Mouse (Mus musculus): ENCODE data around the gene Vps33b. TPM values are rescaled to one million over a fixed set of nuclear protein-coding genes. Genes with fewer than 3 reads are reported as not detected.

Gene Vps33b
- polyA plus RNA-seq (2014; fragmentation: Nextera tagmentation; extraction: Ambion mirVana) = 13.0 and 18.9 TPM in 2 replicates

GRCm38 (mm10) chr7:80268897-80269750 lies at the start of gene Vps33b:
Vps33b (plus strand) TSS chr7:80269649.
- Histone ChIP-seq H3K27me3 (ENCODE audit: control insufficient read depth, insufficient read depth, low read length) (no peaks in the 10 kb centered on the region), H3K4me1 (ENCODE audit: control insufficient read depth, insufficient read depth, low read length) (peaks cover 9% of the 10 kb centered on the region), H3K4me3 (ENCODE audit: low read depth, low read length) (peak within 1 kb of the TSS; percentile 75), H3K9ac (ENCODE audit: low read length) (peak within 1 kb of the TSS; percentile 81), H3K9me3 (ENCODE audit: control insufficient read depth, low read length) (no peaks in the 10 kb centered on the region; the same call in 1 of the 2 replicates), H3K36me3 (ENCODE audit: control insufficient read depth, insufficient read depth, low read length) (peaks cover 10% of the 10 kb centered on the region), H3K4me2 (ENCODE audit: low read depth, severe bottlenecking) (peak within 1 kb of the TSS; percentile 94), H3K27ac (replicated peaks; ENCODE audit: low read depth, low read length) (no peak within 1 kb of the TSS)
- DNase-seq (ENCODE audit: low spot score) (peak; percentile 95), ATAC-seq (ENCODE audit: insufficient number of reproducible peaks, low FRiP score, low TSS enrichment, low read depth) (peak; percentile 62; the same call in 1 of the 2 replicates)
- 6% methylated on average over 21 of the region's 21 CpGs for whole genome bisulfite sequencing

- Histone ChIP-seq H3K27me3 (ENCODE audit: control insufficient read depth, insufficient read depth, low read length) (no peaks in the 10 kb centered on the region), H3K4me2 (ENCODE audit: low read depth, severe bottlenecking) (no peak overlapping the region), H3K9ac (ENCODE audit: low read length) (no peak overlapping the region), H3K4me3 (ENCODE audit: low read depth, low read length) (no peak overlapping the region), H3K9me3 (ENCODE audit: control insufficient read depth, low read length) (no peaks in the 10 kb centered on the region), H3K36me3 (ENCODE audit: control insufficient read depth, insufficient read depth, low read length) (peaks cover 21% of the 10 kb centered on the region), H3K4me1 (ENCODE audit: control insufficient read depth, insufficient read depth, low read length) (no peaks in the 10 kb centered on the region), H3K27ac (replicated peaks; ENCODE audit: low read depth, low read length) (no peak overlapping the region)
- no peak for ATAC-seq (ENCODE audit: insufficient number of reproducible peaks, low FRiP score, low TSS enrichment, low read depth)
- DNase-seq (ENCODE audit: low spot score) = no peak
- WGBS = 90% methylated on average over 9 of the region's 9 CpGs
Observed at GRCm38 (mm10) chr7:80220237-80220797, 49.1 kb upstream of the Vps33b start.

- no peak for DNase-seq (ENCODE audit: low spot score)
- H3K36me3 ChIP-seq (ENCODE audit: control insufficient read depth, insufficient read depth, low read length) = peaks cover 22% of the 10 kb centered on the region
- no peak for ATAC-seq (ENCODE audit: insufficient number of reproducible peaks, low FRiP score, low TSS enrichment, low read depth)
Observed at GRCm38 (mm10) chr7:80221179-80221750, 48.2 kb upstream of the Vps33b start.

GRCm38 (mm10) chr7:80227065-80227464 lies 42.4 kb upstream of the Vps33b start:
- Histone ChIP-seq H3K36me3 (ENCODE audit: control insufficient read depth, insufficient read depth, low read length) (peaks cover 10% of the 10 kb centered on the region), H3K4me1 (ENCODE audit: control insufficient read depth, insufficient read depth, low read length) (0 out of 2 replicates have a peak, but pooled peaks cover 2% of the 10 kb centered on the region), H3K27me3 (ENCODE audit: control insufficient read depth, insufficient read depth, low read length) (no peaks in the 10 kb centered on the region), H3K4me2 (ENCODE audit: low read depth, severe bottlenecking) (no peak overlapping the region), H3K9me3 (ENCODE audit: control insufficient read depth, low read length) (no peaks in the 10 kb centered on the region), H3K27ac (replicated peaks; ENCODE audit: low read depth, low read length) (no peak overlapping the region), H3K4me3 (ENCODE audit: low read depth, low read length) (no peak overlapping the region), H3K9ac (ENCODE audit: low read length) (no peak overlapping the region)
- no peak for ATAC-seq (ENCODE audit: insufficient number of reproducible peaks, low FRiP score, low TSS enrichment, low read depth)
- no peak for DNase-seq (ENCODE audit: low spot score)
- WGBS = 93% methylated on average over 4 of the region's 4 CpGs

More at GRCm38 (mm10) chr7:80221179-80221750, 48.2 kb upstream of the Vps33b start:
- H3K27me3 ChIP-seq (ENCODE audit: control insufficient read depth, insufficient read depth, low read length) = no peaks in the 10 kb centered on the region
- 90% methylated on average over 4 of the region's 4 CpGs for WGBS
- no peak overlapping the region for H3K27ac ChIP-seq (replicated peaks; ENCODE audit: low read depth, low read length)
- no peaks in the 10 kb centered on the region for H3K9me3 ChIP-seq (ENCODE audit: control insufficient read depth, low read length)
- H3K4me2 ChIP-seq (ENCODE audit: low read depth, severe bottlenecking) = no peak overlapping the region
- no peak overlapping the region for H3K4me3 ChIP-seq (ENCODE audit: low read depth, low read length)
- no peaks in the 10 kb centered on the region for H3K4me1 ChIP-seq (ENCODE audit: control insufficient read depth, insufficient read depth, low read length)
- H3K9ac ChIP-seq (ENCODE audit: low read length) = no peak overlapping the region

GRCm38 (mm10) chr7:80230196-80230595 lies 39.3 kb upstream of the Vps33b start:
- ATAC-seq (ENCODE audit: insufficient number of reproducible peaks, low FRiP score, low TSS enrichment, low read depth) (no peak), DNase-seq (ENCODE audit: low spot score) (no peak)
- Histone ChIP-seq H3K27ac (replicated peaks; ENCODE audit: low read depth, low read length) (no peak overlapping the region), H3K4me1 (ENCODE audit: control insufficient read depth, insufficient read depth, low read length) (0 out of 2 replicates have a peak, but pooled peaks cover 8% of the 10 kb centered on the region), H3K4me2 (ENCODE audit: low read depth, severe bottlenecking) (no peak overlapping the region), H3K36me3 (ENCODE audit: control insufficient read depth, insufficient read depth, low read length) (peaks cover 2% of the 10 kb centered on the region; the same call in 1 of the 2 replicates), H3K27me3 (ENCODE audit: control insufficient read depth, insufficient read depth, low read length) (no peaks in the 10 kb centered on the region), H3K9me3 (ENCODE audit: control insufficient read depth, low read length) (no peaks in the 10 kb centered on the region), H3K9ac (ENCODE audit: low read length) (no peak overlapping the region), H3K4me3 (ENCODE audit: low read depth, low read length) (no peak overlapping the region)
- 64% methylated on average over 6 of the region's 6 CpGs for WGBS

- H3K9ac ChIP-seq (ENCODE audit: low read length) = peak overlapping the region; percentile 51; the same call in 1 of the 2 replicates
- H3K4me1 ChIP-seq (ENCODE audit: control insufficient read depth, insufficient read depth, low read length) = 0 out of 2 replicates have a peak, but pooled peaks cover 8% of the 10 kb centered on the region
- H3K27ac ChIP-seq (replicated peaks; ENCODE audit: low read depth, low read length) = no peak overlapping the region
- no peak for DNase-seq (ENCODE audit: low spot score)
- H3K27me3 ChIP-seq (ENCODE audit: control insufficient read depth, insufficient read depth, low read length) = no peaks in the 10 kb centered on the region
- ATAC-seq (ENCODE audit: insufficient number of reproducible peaks, low FRiP score, low TSS enrichment, low read depth) = peak; percentile 44
- H3K4me2 ChIP-seq (ENCODE audit: low read depth, severe bottlenecking) = peak overlapping the region; percentile 75
- under 1% methylated on average over 29 of the region's 29 CpGs for whole genome bisulfite sequencing
- H3K9me3 ChIP-seq (ENCODE audit: control insufficient read depth, low read length) = no peaks in the 10 kb centered on the region
- H3K36me3 ChIP-seq (ENCODE audit: control insufficient read depth, insufficient read depth, low read length) = no peaks in the 10 kb centered on the region; the same call in 1 of the 2 replicates
- peak overlapping the region; percentile 59 for H3K4me3 ChIP-seq (ENCODE audit: low read depth, low read length)
Observed at GRCm38 (mm10) chr7:80231971-80232488, 37.4 kb upstream of the Vps33b start.

GRCm38 (mm10) chr7:80232489-80233029 lies 36.9 kb upstream of the Vps33b start, which contains the start of the genes Cib1 and Gdpgp1:
Cib1 (minus strand) TSS chr7:80232813.
Gdpgp1 (plus strand) TSS chr7:80232865.
- H3K27ac ChIP-seq (replicated peaks; ENCODE audit: low read depth, low read length) = no peak within 1 kb of the TSS

More at GRCm38 (mm10) chr7:80232489-80233029, 36.9 kb upstream of the Vps33b start, which contains the start of the genes Cib1 and Gdpgp1:
- H3K4me2 ChIP-seq (ENCODE audit: low read depth, severe bottlenecking) = peak within 1 kb of the TSS; percentile 75
- peak within 1 kb of the TSS; percentile 59 for H3K4me3 ChIP-seq (ENCODE audit: low read depth, low read length)
- H3K36me3 ChIP-seq (ENCODE audit: control insufficient read depth, insufficient read depth, low read length) = no peaks in the 10 kb centered on the region; the same call in 1 of the 2 replicates
- H3K4me1 ChIP-seq (ENCODE audit: control insufficient read depth, insufficient read depth, low read length) = 0 out of 2 replicates have a peak, but pooled peaks cover 8% of the 10 kb centered on the region
- H3K27me3 ChIP-seq (ENCODE audit: control insufficient read depth, insufficient read depth, low read length) = no peaks in the 10 kb centered on the region
- peak; percentile 97 for DNase-seq (ENCODE audit: low spot score)
- peak; percentile 98 for ATAC-seq (ENCODE audit: insufficient number of reproducible peaks, low FRiP score, low TSS enrichment, low read depth)
- WGBS = under 1% methylated on average over 51 of the region's 56 CpGs
- peak within 1 kb of the TSS; percentile 51; the same call in 1 of the 2 replicates for H3K9ac ChIP-seq (ENCODE audit: low read length)
- no peaks in the 10 kb centered on the region for H3K9me3 ChIP-seq (ENCODE audit: control insufficient read depth, low read length)

Data from limb, embryonic 11.5 days (tissue).